Mouse (Mus musculus) Patski (cell line): ENCODE results near the gene Arhgap24. TPM values are rescaled to one million over a fixed set of nuclear protein-coding genes. Genes with fewer than 3 reads are reported as not detected.

Experiments used
- ATAC-seq: fragments of 100-300 bp; one replicate; pipeline ENCODE4 v1.8.0; 2021
- CTCF ChIA-PET: fragments of 350-600 bp; sonication (Branson Sonifier 250); formaldehyde crosslinking; loops from one replicate; lab custom pipeline; 2022; ENCODE audit warnings: inconsistent platforms; lab: Charles Lee
- POLR2A ChIA-PET: fragments of 350-600 bp; sonication (Branson Sonifier 250); formaldehyde crosslinking; loops from one replicate; lab custom pipeline; 2022; ENCODE audit warnings: antibody characterized with exemption, inconsistent platforms; lab: Charles Lee
- DNase-seq: peaks from one replicate; pipeline ENCODE4 v3.0.0-alpha.2; 2011; ENCODE audit warnings: low read depth, low spot score
- H3K27me3 ChIP-seq: fragments of 371-371 bp; one replicate; pipeline ENCODE4 v1.5.1; 2021
- CTCF ChIP-seq: fragments of 100-300 bp; IDR thresholded peaks from one replicate; pipeline ENCODE4 v1.5.1; 2021
- in situ Hi-C: fragments of 300-500 bp; cut with MboI; formaldehyde crosslinking; loops from 3 replicates; pipeline ENCODE4 v1.11.1; 2018; ENCODE audit warnings: low pct_unique_long_range_greater_than_20kb, mixed read lengths
- polyA plus RNA-seq: library from polyadenylated mRNA; unstranded; gene quantifications from one replicate; pipeline ENCODE4 v1.2.3, GENCODE M21; 2021

Gene Arhgap24
- polyA plus RNA-seq, 1 experiment from 2014 or later: 37.6 TPM

GRCm38 (mm10) chr5:102659061-102659460, 177.9 kb downstream of the Arhgap24 start:
- CTCF ChIA-PET: no interaction called here
- peaks cover 23% of the 10 kb centered on the region for H3K27me3 ChIP-seq
- TF ChIP-seq CTCF: no peak
- DNase-seq (no peak), ATAC-seq (no peak)
- POLR2A ChIA-PET: no interaction called here
- in situ Hi-C loops: no loop called here

GRCm38 (mm10) chr5:102664988-102665726, 184.0 kb downstream of the Arhgap24 start:
- no peak for TF ChIP-seq CTCF
- ATAC-seq: no peak
- ChIA-PET POLR2A (no interaction called here), CTCF (no interaction called here)
- DNase-seq: no peak
- in situ Hi-C loops: no loop called here
- peaks cover 13% of the 10 kb centered on the region for H3K27me3 ChIP-seq

- no peak for DNase-seq
- ChIA-PET POLR2A (interaction anchor here (0.6 kb wide), 1 partner anchor 30 kb away, joined by 3 read pairs; no protein-coding TSS in a partner anchor), CTCF (no interaction called here)
- ATAC-seq: no peak
- TF ChIP-seq CTCF: no peak
- in situ Hi-C loops: no loop called here
- peaks cover 17% of the 10 kb centered on the region for H3K27me3 ChIP-seq
Measured at GRCm38 (mm10) chr5:102666886-102667285, 185.7 kb downstream of the Arhgap24 start.

GRCm38 (mm10) chr5:102667754-102668575, 186.8 kb downstream of the Arhgap24 start:
- TF ChIP-seq CTCF: no peak
- ATAC-seq (no peak), DNase-seq (no peak)
- in situ Hi-C loops: no loop called here
- CTCF ChIA-PET: no interaction called here
- POLR2A ChIA-PET: interaction anchor here (0.6 kb wide), 1 partner anchor 101 kb away, joined by 4 read pairs; no protein-coding TSS in a partner anchor
- H3K27me3 ChIP-seq: peaks cover 17% of the 10 kb centered on the region

- POLR2A ChIA-PET: no interaction called here
- ATAC-seq: no peak
- TF ChIP-seq CTCF: no peak
- in situ Hi-C loops: no loop called here
- CTCF ChIA-PET: interaction anchor here (1.0 to 2.0 kb wide), 3 partner anchors 22 to 463 kb away, joined by 3 to 4 read pairs (median 4); no protein-coding TSS in a partner anchor
- H3K27me3 ChIP-seq: peaks cover 17% of the 10 kb centered on the region
- DNase-seq: no peak
Measured at GRCm38 (mm10) chr5:102670206-102670605, 189.0 kb downstream of the Arhgap24 start.

GRCm38 (mm10) chr5:102670731-102671345, 189.6 kb downstream of the Arhgap24 start:
- peaks cover 17% of the 10 kb centered on the region for H3K27me3 ChIP-seq
- ChIA-PET POLR2A (no interaction called here), CTCF (interaction anchor here (1.0 to 2.0 kb wide), 3 partner anchors 21 to 464 kb away, joined by 3 to 4 read pairs (median 4); no protein-coding TSS in a partner anchor)
- in situ Hi-C loops: no loop called here
- ATAC-seq: no peak
- no peak for TF ChIP-seq CTCF
- DNase-seq: no peak

- TF ChIP-seq CTCF: no peak
- ChIA-PET POLR2A (no interaction called here), CTCF (interaction anchor here (1.0 to 2.1 kb wide), 5 partner anchors 17 to 469 kb away, joined by 3 to 4 read pairs (median 3); no protein-coding TSS in a partner anchor)
- ATAC-seq (no peak), DNase-seq (no peak)
- H3K27me3 ChIP-seq: peaks cover 3% of the 10 kb centered on the region
- in situ Hi-C loops: no loop called here
Measured at GRCm38 (mm10) chr5:102675326-102675725, 194.1 kb downstream of the Arhgap24 start.

GRCm38 (mm10) chr5:102677176-102677575, 196.0 kb downstream of the Arhgap24 start:
- peak; percentile 85 for ATAC-seq
- CTCF ChIA-PET: no interaction called here
- POLR2A ChIA-PET: no interaction called here
- no peak for TF ChIP-seq CTCF
- H3K27me3 ChIP-seq: no peaks in the 10 kb centered on the region
- in situ Hi-C loops: no loop called here
- DNase-seq: peak; percentile 64

- no peak for DNase-seq
- ChIA-PET POLR2A (no interaction called here), CTCF (interaction anchor here (0.8 to 1.4 kb wide), 3 partner anchors 34 to 481 kb away, joined by 3 read pairs; no protein-coding TSS in a partner anchor)
- H3K27me3 ChIP-seq: no peaks in the 10 kb centered on the region
- no peak for ATAC-seq
- no peak for TF ChIP-seq CTCF
- in situ Hi-C loops: no loop called here
Measured at GRCm38 (mm10) chr5:102687673-102688072, 206.5 kb downstream of the Arhgap24 start.

- no peaks in the 10 kb centered on the region for H3K27me3 ChIP-seq
- DNase-seq (peak; percentile 39), ATAC-seq (peak; percentile 72)
- peak; percentile 94 for TF ChIP-seq CTCF
- ChIA-PET CTCF (interaction anchor here (0.6 to 3.6 kb wide), 19 partner anchors 9 to 542 kb away, joined by 3 to 23 read pairs (median 4); no protein-coding TSS in a partner anchor), POLR2A (no interaction called here)
- in situ Hi-C loops: loop anchor here (5.0 to 10.0 kb wide), 3 partner anchors 268 to 485 kb away; no protein-coding TSS in a partner anchor
Measured at GRCm38 (mm10) chr5:102692487-102692886, 211.3 kb downstream of the Arhgap24 start.
